ENCODE assay signal across 9 mouse cellular contexts in genomic region chr6:101376049-101376448, GRCm38 (mm10). TPM values are rescaled to one million over a fixed set of nuclear protein-coding genes. Genes with fewer than 3 reads are reported as not detected.
A peak's percentile ranks its signal among the peaks of the same experiment; 100 is the strongest.
DNase-seq lines count a peak whose midpoint lies in the region; ATAC-seq and TF ChIP-seq lines count a peak whose summit lies in the region.
"Had no signal": no experiment of that assay in that cellular context is flagged by ENCODE, and none has a peak within 500 bp of the region (broad histone marks: within the 10 kb centered on the region; RNA-seq: fewer than 3 reads in every experiment).

No protein-coding gene starts in this region.

- peak overlapping the region; percentile 74 for H3K4me3 ChIP-seq in limb, embryonic 15.5 days
- H3K4me3 ChIP-seq in stomach, postnatal 0 days (ENCODE audit: low read depth, low read length): peak overlapping the region; percentile 61

- no peaks in the 10 kb centered on the region for H3K27me3 ChIP-seq in limb, embryonic 15.5 days
- no peaks in the 10 kb centered on the region for H3K27me3 ChIP-seq in stomach, postnatal 0 days (ENCODE audit: control insufficient read depth, insufficient read depth, low read length)

- peaks cover 37% of the 10 kb centered on the region for H3K4me1 ChIP-seq in limb, embryonic 15.5 days
- no peaks in the 10 kb centered on the region for H3K4me1 ChIP-seq in stomach, postnatal 0 days (replicated peaks; ENCODE audit: control insufficient read depth, insufficient read depth)

- no peak for TF ChIP-seq CTCF in stomach, postnatal 0 days (IDR thresholded peaks at IDR 0.05; ENCODE audit: low read depth)

- TF ChIP-seq EP300 in stomach, postnatal 0 days (optimal IDR thresholded peaks at IDR 0.05): no peak

- no peaks in the 10 kb centered on the region for H3K9me3 ChIP-seq in limb, embryonic 15.5 days
- no peaks in the 10 kb centered on the region for H3K9me3 ChIP-seq in stomach, postnatal 0 days (ENCODE audit: control insufficient read depth, low read length)

- no peak for ATAC-seq in limb, embryonic 15.5 days (ENCODE audit: insufficient number of reproducible peaks, low FRiP score, low TSS enrichment, low read depth)
- ATAC-seq in stomach, postnatal 0 days (ENCODE audit: low FRiP score, low TSS enrichment): no peak

- no peak overlapping the region for H3K9ac ChIP-seq in limb, embryonic 15.5 days
- H3K9ac ChIP-seq in stomach, postnatal 0 days (ENCODE audit: low read length): peak overlapping the region; percentile 70

- peak overlapping the region; percentile 96 for H3K27ac ChIP-seq in limb, embryonic 15.5 days
- peak overlapping the region; percentile 91 for H3K27ac ChIP-seq in stomach, postnatal 0 days (replicated peaks)
- H3K27ac ChIP-seq: macrophage had no signal

- H3K4me2 ChIP-seq in limb, embryonic 15.5 days: peak overlapping the region; percentile 91
- H3K4me2 ChIP-seq in stomach, postnatal 0 days (replicated peaks; ENCODE audit: low read depth): peak overlapping the region; percentile 77

- peak; percentile 18 for DNase-seq in gastrocnemius, postnatal 10 days
- DNase-seq in gastrocnemius, postnatal 25 days: no peak
- DNase-seq in retina, postnatal 1 day: peak; percentile 37
- DNase-seq in retina, embryonic 14.5 days (ENCODE audit: low spot score): no peak
- DNase-seq in stomach, postnatal 0 days (ENCODE audit: low spot score): no peak
- DNase-seq in adrenal gland, adult (ENCODE audit: inconsistent age in 2 of 2, low spot score in 1 of 2): no peak
- DNase-seq in T-cell, adult 2 months (ENCODE audit: low spot score): no peak

- no peaks in the 10 kb centered on the region for H3K36me3 ChIP-seq in limb, embryonic 15.5 days
- H3K36me3 ChIP-seq in stomach, postnatal 0 days (ENCODE audit: control insufficient read depth, insufficient read depth, low read length): no peaks in the 10 kb centered on the region

- WGBS in limb, embryonic 15.5 days: 16% methylated on average over 10 of the region's 10 CpGs
- WGBS in stomach, postnatal 0 days: 28% methylated on average over 10 of the region's 10 CpGs

RNA-seq across cellular contexts. Expression of gene Pdzrn3, which starts 1.6 kb away (rescaled TPM):
- total RNA-seq in gastrocnemius, postnatal 10 days (2021): 10 to 100 TPM; 41.0 to 44.1 TPM
- 10 to 100 TPM; 52.5 to 72.9 TPM for total RNA-seq in gastrocnemius, postnatal 25 days (2021)
- 9.6 and 11.7 TPM in 2 replicates for polyA plus RNA-seq in limb, embryonic 15.5 days (2015; fragmentation: Nextera tagmentation; extraction: Ambion mirVana)
- polyA plus RNA-seq in stomach, postnatal 0 days (2015; fragmentation: Nextera tagmentation; extraction: Ambion mirVana): 5.1 and 6.1 TPM in 2 replicates
- polyA plus RNA-seq: macrophage had no signal

Comparison
In these comparisons a context has a peak if more than half of its experiments do, and no peak if none do; other contexts are left out.
1. DNase-seq: peak in gastrocnemius, postnatal 10 days (single experiment) and retina, postnatal 1 day (single experiment); none in gastrocnemius, postnatal 25 days (single experiment), retina, embryonic 14.5 days (single experiment), stomach, postnatal 0 days (single experiment), adrenal gland, adult (0 of 2) and T-cell, adult 2 months (single experiment).